Mouse (Mus musculus) CD4-positive, CD25-positive, alpha-beta regulatory T cell (primary cell): ENCODE measurements around the gene Tnk1. TPM values are rescaled to one million over a fixed set of nuclear protein-coding genes. Genes with fewer than 3 reads are reported as not detected.

Experiments used
- polyA plus RNA-seq: library from polyadenylated mRNA; unstranded; fragments of 100-300 nt; shearing (Covaris generic); gene quantifications from one replicate; pipeline ENCODE4 v1.2.1, GENCODE M21; 2017

Gene Tnk1
- polyA plus RNA-seq: not detected

GRCm38 (mm10) chr11:69858113-69858998 is at the start of gene Tnk1:
Gene Tnk1 (minus strand): TSS chr11:69858730.

GRCm38 (mm10) chr11:69900471-69901405 is 42.2 kb upstream of the Tnk1 start, which contains the start of the genes 2810408A11Rik and Neurl4:
Gene 2810408A11Rik (minus strand): TSS chr11:69900987.
Gene Neurl4 (plus strand): TSS chr11:69901072.

GRCm38 (mm10) chr11:69895291-69895690 is 36.8 kb upstream of the Tnk1 start, which contains the start of gene Acap1:
Gene Acap1 (minus strand): TSS chr11:69895539.

GRCm38 (mm10) chr11:69880853-69881603 is 22.5 kb upstream of the Tnk1 start, which contains the start of gene Kctd11:
Gene Kctd11 (minus strand): TSS chr11:69881406.

GRCm38 (mm10) chr11:69877878-69878277 is 19.3 kb upstream of the Tnk1 start, which contains the start of gene Tmem95:
Gene Tmem95 (minus strand): TSS chr11:69878018.

GRCm38 (mm10) chr11:69846198-69846680 is 12.3 kb downstream of the Tnk1 start, which contains the start of gene Plscr3:
Gene Plscr3 (plus strand): TSS chr11:69846376.

GRCm38 (mm10) chr11:69837952-69838713 is 20.4 kb downstream of the Tnk1 start, which contains the start of gene Tmem256:
Gene Tmem256 (plus strand): TSS chr11:69838514.

GRCm38 (mm10) chr11:69837604-69837951 is 21.0 kb downstream of the Tnk1 start, which contains the start of gene Nlgn2:
Gene Nlgn2 (minus strand): TSS chr11:69837784.

GRCm38 (mm10) chr11:69822080-69822479 is 36.5 kb downstream of the Tnk1 start, which contains the start of gene Spem1:
Gene Spem1 (minus strand): TSS chr11:69822180.

GRCm38 (mm10) chr11:69818365-69818764 is 40.2 kb downstream of the Tnk1 start, which contains the start of gene Spem2:
Gene Spem2 (minus strand): TSS chr11:69818465.

GRCm38 (mm10) chr11:69815155-69815554 is 43.4 kb downstream of the Tnk1 start, which contains the start of gene Gm39566:
Gene Gm39566 (minus strand): TSS chr11:69815298.

GRCm38 (mm10) chr11:69804972-69805909 is 53.3 kb downstream of the Tnk1 start, which contains the start of gene Tmem102:
Gene Tmem102 (minus strand): TSS chr11:69805624.

GRCm38 (mm10) chr11:69801379-69801977 is 57.1 kb downstream of the Tnk1 start, which contains the start of gene Fgf11:
Gene Fgf11 (minus strand): TSS chr11:69801857.

Other genes starting within 250 kb of the Tnk1 start
- gene Shbg, start 240.8 kb downstream of the Tnk1 start, polyA plus RNA-seq: not detected
- gene Sat2, start 236.7 kb downstream of the Tnk1 start, polyA plus RNA-seq: not detected
- gene Fxr2, start 225.7 kb downstream of the Tnk1 start, polyA plus RNA-seq: 63.2 TPM
- not detected for gene Sox15, start 203.4 kb downstream of the Tnk1 start, polyA plus RNA-seq
- gene Mpdu1, start 196.1 kb downstream of the Tnk1 start, polyA plus RNA-seq: 66.0 TPM
- 4.3 TPM for gene Cd68, start 192.6 kb downstream of the Tnk1 start, polyA plus RNA-seq
- gene Eif4a1, start 186.3 kb downstream of the Tnk1 start, polyA plus RNA-seq: 654 TPM
- gene Senp3, start 176.6 kb downstream of the Tnk1 start, polyA plus RNA-seq: 43.8 TPM
- gene Tnfsf13, start 172.9 kb downstream of the Tnk1 start, polyA plus RNA-seq: not detected
- not detected for gene Tnfsf12, start 162.9 kb downstream of the Tnk1 start, polyA plus RNA-seq
- gene Tnfsfm13, start 162.6 kb downstream of the Tnk1 start, polyA plus RNA-seq: not detected
- gene Polr2a, start 100.1 kb downstream of the Tnk1 start, polyA plus RNA-seq: 50.4 TPM
- 0.12 TPM for gene Slc35g3, start 96.8 kb downstream of the Tnk1 start, polyA plus RNA-seq
- gene Zbtb4, start 92.8 kb downstream of the Tnk1 start, polyA plus RNA-seq: 5.5 TPM
- gene Chrnb1, start 62.8 kb downstream of the Tnk1 start, polyA plus RNA-seq: 3.7 TPM
- gene Fgf11, start 56.9 kb downstream of the Tnk1 start, polyA plus RNA-seq: not detected
- not detected for gene Tmem102, start 53.1 kb downstream of the Tnk1 start, polyA plus RNA-seq
- not detected for gene Gm39566, start 43.4 kb downstream of the Tnk1 start, polyA plus RNA-seq
- gene Spem2, start 40.3 kb downstream of the Tnk1 start, polyA plus RNA-seq: not detected
- not detected for gene Spem1, start 36.5 kb downstream of the Tnk1 start, polyA plus RNA-seq
- 0.85 TPM for gene Nlgn2, start 20.9 kb downstream of the Tnk1 start, polyA plus RNA-seq
- gene Tmem256, start 20.2 kb downstream of the Tnk1 start, polyA plus RNA-seq: 77.8 TPM
- 32.7 TPM for gene Plscr3, start 12.4 kb downstream of the Tnk1 start, polyA plus RNA-seq
- not detected for gene Tmem95, start 19.3 kb upstream of the Tnk1 start, polyA plus RNA-seq
- 1.3 TPM for gene Kctd11, start 22.7 kb upstream of the Tnk1 start, polyA plus RNA-seq
- 552 TPM for gene Acap1, start 36.8 kb upstream of the Tnk1 start, polyA plus RNA-seq
- 4.4 TPM for gene 2810408A11Rik, start 42.3 kb upstream of the Tnk1 start, polyA plus RNA-seq
- gene Neurl4, start 42.3 kb upstream of the Tnk1 start, polyA plus RNA-seq: 7.7 TPM
- 203 TPM for gene Gps2, start 55.2 kb upstream of the Tnk1 start, polyA plus RNA-seq
- 1,414 TPM for gene Eif5a, start 63.2 kb upstream of the Tnk1 start, polyA plus RNA-seq
- gene Ybx2, start 77.1 kb upstream of the Tnk1 start, polyA plus RNA-seq: not detected
- gene Slc2a4, start 89.5 kb upstream of the Tnk1 start, polyA plus RNA-seq: not detected
- gene Cldn7, start 106.0 kb upstream of the Tnk1 start, polyA plus RNA-seq: not detected
- 60.1 TPM for gene Ctdnep1, start 122.4 kb upstream of the Tnk1 start, polyA plus RNA-seq
- gene Elp5, start 123.8 kb upstream of the Tnk1 start, polyA plus RNA-seq: 67.1 TPM
- gene Gabarap, start 132.4 kb upstream of the Tnk1 start, polyA plus RNA-seq: 380 TPM
- gene Phf23, start 137.0 kb upstream of the Tnk1 start, polyA plus RNA-seq: 88.2 TPM
- gene Dvl2, start 141.9 kb upstream of the Tnk1 start, polyA plus RNA-seq: 32.1 TPM
- 110 TPM for gene Acadvl, start 156.7 kb upstream of the Tnk1 start, polyA plus RNA-seq
- gene Dlg4, start 158.2 kb upstream of the Tnk1 start, polyA plus RNA-seq: 6.1 TPM
- gene Asgr1, start 195.4 kb upstream of the Tnk1 start, polyA plus RNA-seq: not detected
- gene Asgr2, start 233.9 kb upstream of the Tnk1 start, polyA plus RNA-seq: not detected